Mouse (Mus musculus): Measurements from ENCODE around the gene Kcnj9. TPM values are rescaled to one million over a fixed set of nuclear protein-coding genes. Genes with fewer than 3 reads are reported as not detected.

The Kcnj9 gene
- polyA plus RNA-seq, 1 experiment from 2014 or later: 0.05 TPM

- Histone ChIP-seq H3K4me3 (ENCODE audit: low read depth, low read length) (no peak overlapping the region), H3K4me1 (replicated peaks; ENCODE audit: control insufficient read depth, insufficient read depth, low read length) (no peaks in the 10 kb centered on the region), H3K36me3 (ENCODE audit: control insufficient read depth, insufficient read depth) (peaks cover 4% of the 10 kb centered on the region; the same call in 1 of the 2 replicates), H3K9me3 (ENCODE audit: control insufficient read depth) (no peaks in the 10 kb centered on the region), H3K27me3 (replicated peaks; ENCODE audit: control insufficient read depth, insufficient read depth, low read length) (peaks cover 41% of the 10 kb centered on the region), H3K4me2 (replicated peaks; ENCODE audit: low read depth) (no peak overlapping the region), H3K27ac (ENCODE audit: low read depth, low read length) (no peak overlapping the region), H3K9ac (ENCODE audit: low read depth, low read length) (no peak overlapping the region)
- 66% methylated on average over 6 of the region's 6 CpGs for WGBS
- ATAC-seq: no peak
- no peak for TF ChIP-seq CTCF (IDR thresholded peaks at IDR 0.05; ENCODE audit: low read depth)
Observed at GRCm38 (mm10) chr1:172323801-172324359, 5.2 kb downstream of the Kcnj9 start.

- H3K4me3 ChIP-seq (ENCODE audit: low read depth, low read length): no peak overlapping the region
- peaks cover 9% of the 10 kb centered on the region; the same call in 1 of the 2 replicates for H3K36me3 ChIP-seq (ENCODE audit: control insufficient read depth, insufficient read depth)
- no peak overlapping the region for H3K4me2 ChIP-seq (replicated peaks; ENCODE audit: low read depth)
- no peaks in the 10 kb centered on the region for H3K9me3 ChIP-seq (ENCODE audit: control insufficient read depth)
- ATAC-seq: no peak
- 59% methylated on average over 5 of the region's 5 CpGs for WGBS
- H3K27me3 ChIP-seq (replicated peaks; ENCODE audit: control insufficient read depth, insufficient read depth, low read length): peaks cover 35% of the 10 kb centered on the region
- no peaks in the 10 kb centered on the region for H3K4me1 ChIP-seq (replicated peaks; ENCODE audit: control insufficient read depth, insufficient read depth, low read length)
- H3K27ac ChIP-seq (ENCODE audit: low read depth, low read length): no peak overlapping the region
- TF ChIP-seq CTCF (IDR thresholded peaks at IDR 0.05; ENCODE audit: low read depth): no peak
- no peak overlapping the region for H3K9ac ChIP-seq (ENCODE audit: low read depth, low read length)
Observed at GRCm38 (mm10) chr1:172323298-172323697, 5.8 kb downstream of the Kcnj9 start.

GRCm38 (mm10) chr1:172322725-172323124 is 6.4 kb downstream of the Kcnj9 start:
- Histone ChIP-seq H3K9me3 (ENCODE audit: control insufficient read depth) (no peaks in the 10 kb centered on the region), H3K4me2 (replicated peaks; ENCODE audit: low read depth) (no peak overlapping the region), H3K27ac (ENCODE audit: low read depth, low read length) (no peak overlapping the region), H3K9ac (ENCODE audit: low read depth, low read length) (no peak overlapping the region), H3K4me3 (ENCODE audit: low read depth, low read length) (no peak overlapping the region), H3K4me1 (replicated peaks; ENCODE audit: control insufficient read depth, insufficient read depth, low read length) (no peaks in the 10 kb centered on the region), H3K36me3 (ENCODE audit: control insufficient read depth, insufficient read depth) (peaks cover 15% of the 10 kb centered on the region; the same call in 1 of the 2 replicates), H3K27me3 (replicated peaks; ENCODE audit: control insufficient read depth, insufficient read depth, low read length) (peaks cover 30% of the 10 kb centered on the region)
- no peak for TF ChIP-seq CTCF (IDR thresholded peaks at IDR 0.05; ENCODE audit: low read depth)
- ATAC-seq: no peak
- 64% methylated on average over 13 of the region's 13 CpGs for WGBS

GRCm38 (mm10) chr1:172319921-172320411 is 9.2 kb downstream of the Kcnj9 start:
- H3K27me3 ChIP-seq (replicated peaks; ENCODE audit: control insufficient read depth, insufficient read depth, low read length): peaks cover 2% of the 10 kb centered on the region; the same call in 1 of the 2 replicates
- no peak overlapping the region for H3K4me3 ChIP-seq (ENCODE audit: low read depth, low read length)
- no peak overlapping the region for H3K9ac ChIP-seq (ENCODE audit: low read depth, low read length)
- H3K27ac ChIP-seq (ENCODE audit: low read depth, low read length): no peak overlapping the region
- TF ChIP-seq CTCF (IDR thresholded peaks at IDR 0.05; ENCODE audit: low read depth): no peak
- peaks cover 33% of the 10 kb centered on the region; the same call in 1 of the 2 replicates for H3K36me3 ChIP-seq (ENCODE audit: control insufficient read depth, insufficient read depth)
- no peaks in the 10 kb centered on the region for H3K9me3 ChIP-seq (ENCODE audit: control insufficient read depth)
- no peak for ATAC-seq
- H3K4me1 ChIP-seq (replicated peaks; ENCODE audit: control insufficient read depth, insufficient read depth, low read length): no peaks in the 10 kb centered on the region
- WGBS: 32% methylated on average over 5 of the region's 5 CpGs
- no peak overlapping the region for H3K4me2 ChIP-seq (replicated peaks; ENCODE audit: low read depth)

- 84% methylated on average over 7 of the region's 7 CpGs for WGBS
- Histone ChIP-seq H3K27ac (ENCODE audit: low read depth, low read length) (no peak overlapping the region), H3K4me2 (replicated peaks; ENCODE audit: low read depth) (no peak overlapping the region), H3K4me3 (ENCODE audit: low read depth, low read length) (no peak overlapping the region), H3K27me3 (replicated peaks; ENCODE audit: control insufficient read depth, insufficient read depth, low read length) (no peaks in the 10 kb centered on the region), H3K36me3 (ENCODE audit: control insufficient read depth, insufficient read depth) (peaks cover 33% of the 10 kb centered on the region; the same call in 1 of the 2 replicates), H3K9me3 (ENCODE audit: control insufficient read depth) (no peaks in the 10 kb centered on the region), H3K9ac (ENCODE audit: low read depth, low read length) (no peak overlapping the region), H3K4me1 (replicated peaks; ENCODE audit: control insufficient read depth, insufficient read depth, low read length) (no peaks in the 10 kb centered on the region)
- no peak for TF ChIP-seq CTCF (IDR thresholded peaks at IDR 0.05; ENCODE audit: low read depth)
- ATAC-seq: no peak
Observed at GRCm38 (mm10) chr1:172319346-172319745, 9.8 kb downstream of the Kcnj9 start.

GRCm38 (mm10) chr1:172318424-172319035 is 10.6 kb downstream of the Kcnj9 start:
- no peaks in the 10 kb centered on the region for H3K9me3 ChIP-seq (ENCODE audit: control insufficient read depth)
- no peak overlapping the region for H3K4me3 ChIP-seq (ENCODE audit: low read depth, low read length)
- H3K9ac ChIP-seq (ENCODE audit: low read depth, low read length): no peak overlapping the region
- no peaks in the 10 kb centered on the region for H3K27me3 ChIP-seq (replicated peaks; ENCODE audit: control insufficient read depth, insufficient read depth, low read length)
- no peak overlapping the region for H3K4me2 ChIP-seq (replicated peaks; ENCODE audit: low read depth)
- peaks cover 33% of the 10 kb centered on the region; the same call in 1 of the 2 replicates for H3K36me3 ChIP-seq (ENCODE audit: control insufficient read depth, insufficient read depth)
- 86% methylated on average over 19 of the region's 19 CpGs for WGBS
- H3K4me1 ChIP-seq (replicated peaks; ENCODE audit: control insufficient read depth, insufficient read depth, low read length): no peaks in the 10 kb centered on the region
- H3K27ac ChIP-seq (ENCODE audit: low read depth, low read length): no peak overlapping the region; the same call in 1 of the 2 replicates
- no peak for ATAC-seq
- TF ChIP-seq CTCF (IDR thresholded peaks at IDR 0.05; ENCODE audit: low read depth): no peak

Measured in intestine, postnatal 0 days (tissue).